Mouse (Mus musculus) kidney, adult 11 months (tissue): ENCODE data around the gene Rapgef4.

Source experiments
- DNase-seq: peaks from one replicate; pipeline ENCODE4 v3.0.0; 2022

Rapgef4 gene

GRCm38 (mm10) chr2:72287142-72287541 is 306.1 kb downstream of the Rapgef4 start:
- no peak for DNase-seq

- no peak for DNase-seq
These were observed 308.0 kb downstream of the Rapgef4 start for GRCm38 (mm10) chr2:72288932-72289534.

GRCm38 (mm10) chr2:72291103-72291502 is 310.1 kb downstream of the Rapgef4 start:
- no peak for DNase-seq

GRCm38 (mm10) chr2:72292573-72292972 is 311.5 kb downstream of the Rapgef4 start:
- no peak for DNase-seq

- no peak for DNase-seq
These were observed 314.0 kb downstream of the Rapgef4 start for GRCm38 (mm10) chr2:72294994-72295393.

- no peak for DNase-seq
These were observed 316.1 kb downstream of the Rapgef4 start for GRCm38 (mm10) chr2:72296984-72297715.

GRCm38 (mm10) chr2:72297716-72298082 is 316.7 kb downstream of the Rapgef4 start:
- DNase-seq, result peak; percentile 51

- peak; percentile 23 for DNase-seq
These were observed 317.4 kb downstream of the Rapgef4 start for GRCm38 (mm10) chr2:72298406-72298805.

- DNase-seq, result no peak
These were observed 320.3 kb downstream of the Rapgef4 start for GRCm38 (mm10) chr2:72301194-72301916.

- DNase-seq, result no peak
These were observed 324.7 kb downstream of the Rapgef4 start for GRCm38 (mm10) chr2:72305738-72306137.
